In the genomic region with DNA sequence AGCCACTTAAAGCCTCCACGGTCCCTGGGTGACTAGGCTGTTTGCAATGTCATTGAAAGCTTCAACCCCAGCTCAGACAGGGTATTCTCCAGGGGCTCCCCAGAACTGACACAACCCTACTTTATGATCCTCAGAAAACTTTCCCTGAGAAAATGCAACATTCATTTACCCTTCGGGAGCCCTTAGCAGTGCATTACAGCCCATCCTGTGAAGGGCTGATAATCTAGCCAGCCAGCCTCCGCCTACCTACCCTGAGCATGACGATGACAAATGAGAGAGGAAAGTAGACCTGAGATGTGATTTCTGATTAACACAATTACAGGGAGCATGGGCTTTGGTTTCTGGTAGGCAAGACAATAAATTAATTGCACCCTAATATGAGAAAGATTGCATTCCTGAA, we compare ENCODE assay signal across 23 mouse cellular contexts.
"Had no signal": no experiment of that assay in that cellular context is flagged by ENCODE, and none has a peak within 500 bp of the region (broad histone marks: within the 10 kb centered on the region; RNA-seq: fewer than 3 reads in every experiment).

No protein-coding gene starts in this region.

- H3K27me3 ChIP-seq: heart, embryonic 13.5 days; heart, embryonic 15.5 days; limb, embryonic 13.5 days; limb, embryonic 15.5 days; liver, embryonic 12.5 days had no signal

- H3K9ac ChIP-seq: heart, embryonic 13.5 days; heart, embryonic 15.5 days; hindbrain, embryonic 14.5 days; limb, embryonic 13.5 days; limb, embryonic 15.5 days; liver, embryonic 12.5 days had no signal

- H3K27ac ChIP-seq: gastrocnemius, adult 2 months; heart, embryonic 13.5 days; heart, embryonic 15.5 days; hindbrain, embryonic 10.5 days; hindbrain, embryonic 14.5 days; layer of hippocampus, adult 2 months; left cerebral cortex, adult 2 months; limb, embryonic 13.5 days; limb, embryonic 15.5 days; liver, embryonic 12.5 days had no signal

- H3K9me3 ChIP-seq: heart, embryonic 13.5 days; heart, embryonic 15.5 days; hindbrain, embryonic 10.5 days; limb, embryonic 13.5 days; limb, embryonic 15.5 days; liver, embryonic 12.5 days had no signal

- H3K4me2 ChIP-seq: heart, embryonic 11.5 days; heart, embryonic 13.5 days; heart, embryonic 15.5 days; hindbrain, embryonic 14.5 days; limb, embryonic 13.5 days; limb, embryonic 15.5 days; liver, embryonic 12.5 days had no signal

- H3K36me3 ChIP-seq: heart, embryonic 13.5 days; heart, embryonic 15.5 days; hindbrain, embryonic 10.5 days; limb, embryonic 13.5 days; limb, embryonic 15.5 days; liver, embryonic 12.5 days had no signal

- ATAC-seq: forebrain, embryonic 16.5 days; hindbrain, embryonic 16.5 days; inflammation-experienced regulatory T-cells, adult 6 months; intestine, embryonic 16.5 days; liver, embryonic 12.5 days had no signal

- H3K4me3 ChIP-seq: gastrocnemius, adult 2 months; heart, embryonic 13.5 days; heart, embryonic 15.5 days; hindbrain, embryonic 10.5 days; layer of hippocampus, adult 2 months; left cerebral cortex, adult 2 months; limb, embryonic 13.5 days; limb, embryonic 15.5 days; liver, embryonic 12.5 days had no signal

- H3K4me1 ChIP-seq: limb, embryonic 15.5 days; liver, embryonic 12.5 days had no signal

- DNase-seq: gastrocnemius, adult 2 months; gastrocnemius, postnatal 10 days; gastrocnemius, postnatal 25 days; heart, postnatal 4 days; kidney, adult 18-20 months; kidney, adult 8-10 months; kidney, postnatal 10 days; kidney, postnatal 25 days; kidney, postnatal 4 days had no signal
